Mouse (Mus musculus): ENCODE results near the gene Sh3bp4.

Gene Sh3bp4

GRCm38 (mm10) chr1:89070103-89070700 is at the start of gene Sh3bp4:
Gene Sh3bp4 (plus strand): TSS chr1:89070415.
- DNase-seq (ENCODE audit: low spot score) = peak; percentile 99

DNA sequence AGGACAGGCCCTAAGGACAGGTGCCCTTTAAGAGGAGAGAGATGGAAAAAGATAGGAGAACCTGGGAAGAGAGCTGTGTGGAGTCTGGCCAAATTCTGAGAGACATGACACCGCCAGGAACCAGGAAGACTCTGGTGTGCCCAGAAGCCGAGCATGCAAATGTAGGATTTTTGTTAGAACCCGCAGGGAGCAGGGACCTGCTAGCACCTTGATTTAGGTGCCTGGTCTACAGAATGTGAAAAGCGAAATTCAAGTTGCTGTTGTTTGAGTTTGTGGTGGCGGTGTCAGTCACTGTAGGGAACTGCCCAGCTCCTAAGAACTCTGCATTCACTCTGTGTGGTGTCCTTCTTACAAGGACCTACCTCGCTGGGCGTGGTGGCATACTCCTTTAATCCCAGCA is 47.2 kb upstream of the Sh3bp4 start:
- no peak for DNase-seq (ENCODE audit: low spot score)

- no peak for DNase-seq (ENCODE audit: low spot score)
Measured at GRCm38 (mm10) chr1:89024696-89025612, 45.3 kb upstream of the Sh3bp4 start.

DNA sequence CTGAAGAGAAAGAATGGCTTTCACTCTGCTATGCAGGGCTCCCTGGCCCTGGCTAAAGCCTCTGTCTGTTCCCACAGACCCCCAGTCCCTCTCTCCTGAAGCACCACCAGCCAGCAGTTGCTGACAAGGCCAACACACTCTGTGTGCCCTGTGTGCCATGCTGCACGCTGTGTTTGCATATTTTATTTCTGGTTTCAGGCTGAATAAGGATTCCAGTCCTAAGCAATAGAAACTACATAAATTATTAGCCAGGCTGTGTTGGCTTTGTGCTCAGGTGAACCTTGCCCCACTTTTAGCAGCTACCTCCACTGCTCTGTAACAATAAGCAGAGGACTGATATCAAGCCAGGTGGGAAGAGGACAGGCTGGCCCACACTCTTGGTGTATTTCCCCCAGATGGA is 44.2 kb upstream of the Sh3bp4 start:
- no peak for DNase-seq (ENCODE audit: low spot score)

GRCm38 (mm10) chr1:89029136-89029927 is 40.9 kb upstream of the Sh3bp4 start:
- DNase-seq (ENCODE audit: low spot score) = no peak

GRCm38 (mm10) chr1:89033661-89034060 is 36.6 kb upstream of the Sh3bp4 start:
- DNase-seq (ENCODE audit: low spot score) = no peak

DNA sequence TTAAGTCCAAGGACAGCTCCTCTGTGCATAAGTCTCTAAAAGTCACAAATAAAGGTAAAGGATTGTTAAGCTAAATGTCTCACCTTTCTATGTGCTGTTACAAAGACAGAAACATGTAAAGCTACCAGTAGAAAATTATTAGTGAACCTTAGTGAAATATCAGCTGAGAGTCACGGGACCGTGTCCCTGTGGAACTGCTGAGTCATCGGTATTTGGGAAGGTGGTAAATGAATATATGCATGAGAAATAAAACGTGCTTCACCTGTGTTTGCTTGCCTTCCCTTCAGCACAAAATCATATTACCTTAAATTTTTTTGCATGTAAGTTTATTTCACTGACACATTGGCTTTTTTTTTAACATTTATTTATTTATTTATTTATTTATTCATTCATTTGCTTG is 36.2 kb upstream of the Sh3bp4 start:
- no peak for DNase-seq (ENCODE audit: low spot score)

- DNase-seq (ENCODE audit: low spot score) = no peak
Measured at GRCm38 (mm10) chr1:89035115-89035514, 35.1 kb upstream of the Sh3bp4 start.

DNA sequence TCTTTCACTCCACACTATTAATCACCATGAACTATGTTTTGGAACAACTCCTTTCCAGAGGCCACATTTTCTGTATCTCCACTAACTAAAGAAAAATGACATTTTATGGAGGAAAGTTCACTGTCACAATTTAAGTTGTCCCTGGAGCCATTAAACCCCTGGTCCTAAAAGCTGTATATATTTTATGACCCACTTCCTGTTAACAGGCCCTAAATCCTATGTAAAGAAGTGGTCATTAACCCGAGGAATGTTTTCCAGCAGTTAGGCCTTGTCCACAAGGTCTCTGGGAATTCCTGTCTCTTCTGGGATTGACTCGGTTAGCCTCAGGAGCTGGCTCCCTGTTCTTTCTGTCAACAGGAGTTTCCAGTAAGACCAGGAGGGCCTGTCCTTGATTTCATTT is 30.4 kb upstream of the Sh3bp4 start:
- DNase-seq (ENCODE audit: low spot score) = no peak

DNA sequence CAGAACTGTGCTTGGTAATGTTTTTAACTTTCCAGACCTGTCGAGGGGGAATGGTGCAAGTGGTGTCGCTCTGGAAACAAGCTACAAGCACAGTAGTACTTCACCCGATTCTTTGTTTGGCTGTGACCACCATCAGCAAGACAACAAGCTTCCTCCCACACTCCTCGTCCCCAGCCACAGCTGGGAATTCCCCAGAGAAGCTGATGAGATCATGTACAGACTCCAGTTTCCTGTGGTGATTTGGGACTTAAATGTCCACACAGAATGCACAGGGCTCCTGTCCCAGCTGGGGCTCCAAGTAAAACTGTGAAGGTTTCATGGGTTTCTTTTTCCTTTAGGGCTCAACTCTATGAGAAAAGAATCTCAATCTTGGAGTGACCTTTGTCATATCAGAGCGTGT is 28.9 kb upstream of the Sh3bp4 start:
- DNase-seq (ENCODE audit: low spot score) = peak; percentile 43

- no peak for DNase-seq (ENCODE audit: low spot score)
Measured at GRCm38 (mm10) chr1:89042081-89042480, 28.1 kb upstream of the Sh3bp4 start.

DNA sequence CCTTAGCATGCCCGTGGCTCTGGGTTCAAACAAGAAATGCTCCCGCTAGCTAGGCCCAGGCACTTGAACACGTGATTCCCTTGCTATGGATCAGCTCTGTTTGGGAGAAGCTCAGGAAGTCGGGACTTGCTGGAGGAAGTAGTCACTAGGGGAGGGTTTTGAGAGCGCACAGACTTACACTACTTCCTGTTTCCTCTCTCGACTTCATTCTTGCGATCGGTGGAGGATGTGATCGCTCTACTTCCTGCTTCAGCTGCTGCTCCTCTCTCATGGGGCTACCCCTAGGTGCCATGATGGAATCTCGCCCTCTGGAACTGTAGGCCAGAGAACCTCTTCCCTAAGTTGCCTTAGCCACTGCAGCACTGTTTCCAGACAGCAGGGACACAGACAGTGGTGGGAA is 27.3 kb upstream of the Sh3bp4 start:
- DNase-seq (ENCODE audit: low spot score) = no peak

DNA sequence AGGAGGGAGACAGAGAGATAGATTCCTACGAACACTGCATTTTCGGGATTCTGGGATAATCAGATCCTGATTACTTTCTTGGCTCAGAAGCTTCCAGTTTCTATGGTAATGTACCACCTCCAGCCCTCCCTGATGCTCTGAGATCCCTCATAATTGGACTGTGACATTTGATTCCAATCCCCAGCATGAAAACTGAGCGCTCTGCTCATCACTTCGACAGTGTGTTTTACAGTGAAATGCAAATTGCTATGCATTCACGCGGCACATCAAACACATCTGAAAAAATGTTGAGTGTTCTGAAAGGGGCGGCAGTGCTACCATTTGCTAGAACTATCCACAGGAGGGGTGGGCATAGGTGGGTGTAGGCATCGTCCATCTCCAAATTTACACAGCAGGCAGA is 24.8 kb upstream of the Sh3bp4 start:
- DNase-seq (ENCODE audit: low spot score) = no peak

GRCm38 (mm10) chr1:89049506-89049905 is 20.7 kb upstream of the Sh3bp4 start:
- no peak for DNase-seq (ENCODE audit: low spot score)

- DNase-seq (ENCODE audit: low spot score) = no peak
Measured at GRCm38 (mm10) chr1:89056175-89056574, 14.0 kb upstream of the Sh3bp4 start.

GRCm38 (mm10) chr1:89057430-89057829 is 12.8 kb upstream of the Sh3bp4 start:
- no peak for DNase-seq (ENCODE audit: low spot score)

DNA sequence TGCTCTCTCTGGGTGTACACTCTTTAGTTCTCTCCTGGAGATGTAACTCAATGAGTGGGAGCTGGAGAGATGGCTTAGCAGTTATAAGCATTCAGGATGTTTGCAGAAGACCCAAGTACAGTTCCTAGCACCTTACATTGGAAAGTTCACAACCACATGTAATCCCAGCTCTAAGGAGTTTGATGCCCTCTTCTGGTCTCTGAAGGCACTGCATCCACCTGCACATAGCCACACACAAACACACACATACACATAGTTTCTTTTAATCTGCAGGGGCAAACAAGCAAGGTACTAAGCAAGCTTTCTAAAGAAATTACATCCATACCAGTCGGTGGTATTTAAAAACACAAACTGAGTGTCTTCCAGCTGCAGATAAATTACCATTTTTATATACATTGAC is 12.2 kb upstream of the Sh3bp4 start:
- no peak for DNase-seq (ENCODE audit: low spot score)

- peak; percentile 74 for DNase-seq (ENCODE audit: low spot score)
Measured at GRCm38 (mm10) chr1:89062977-89063376, 7.2 kb upstream of the Sh3bp4 start.

- DNase-seq (ENCODE audit: low spot score) = no peak
Measured at GRCm38 (mm10) chr1:89063800-89064199, 6.4 kb upstream of the Sh3bp4 start.

DNA sequence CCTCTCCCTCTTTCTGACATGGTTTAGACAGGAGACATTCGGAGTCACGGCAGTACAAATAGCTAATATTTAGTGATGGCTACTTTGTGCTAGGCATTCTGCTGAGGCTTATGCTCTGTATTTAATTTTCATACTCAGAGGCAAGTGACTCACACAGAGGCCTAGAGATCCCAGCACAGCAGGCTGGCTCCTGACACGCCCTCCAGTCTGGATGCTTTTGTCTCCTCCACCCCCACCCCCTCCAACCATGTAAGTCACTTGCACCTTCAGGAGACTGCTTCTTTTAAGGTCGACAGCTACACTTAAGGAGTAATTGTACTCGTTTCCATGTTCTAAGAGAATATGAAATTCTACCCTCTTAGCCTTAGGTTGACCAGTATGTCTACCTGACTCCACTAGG is 1.4 kb upstream of the Sh3bp4 start:
- DNase-seq (ENCODE audit: low spot score) = no peak

- peak; percentile 52 for DNase-seq (ENCODE audit: low spot score)
Measured at GRCm38 (mm10) chr1:89069479-89070102, 624 bp upstream of the Sh3bp4 start.

DNA sequence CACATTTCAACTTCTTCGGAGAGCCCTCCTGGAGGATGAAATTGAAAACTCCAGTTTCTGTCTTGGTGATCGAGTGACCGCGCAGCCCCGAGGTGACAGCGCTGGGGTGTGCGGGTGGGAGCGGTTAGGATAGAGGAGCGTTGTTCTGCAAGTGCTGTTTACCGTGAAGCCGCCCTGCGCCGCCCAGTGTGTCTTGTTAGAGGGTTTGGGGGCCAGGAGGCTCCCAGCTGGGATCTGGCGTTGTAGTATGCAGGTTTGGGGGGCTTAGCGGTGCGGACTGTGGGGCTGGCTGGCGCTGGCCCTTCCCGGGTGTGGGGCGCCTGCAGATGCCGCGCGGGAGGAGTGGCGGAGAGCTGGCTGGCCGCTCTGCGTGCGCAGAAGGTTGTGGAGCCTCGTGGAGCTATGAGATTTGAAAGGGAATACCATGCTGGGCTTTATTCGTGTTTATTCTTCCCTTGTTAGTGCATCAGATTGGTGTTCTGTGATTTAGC is 701 bp downstream of the Sh3bp4 start:
- no peak for DNase-seq (ENCODE audit: low spot score)

Data from lung, postnatal 25 days (tissue).